Mouse (Mus musculus) limb, embryonic 12.5 days (tissue): ENCODE measurements at regions not wholly inside any gene's neighbourhood (a gene's known extent, or its start where the extent isn't known, plus 50 kb on each side); places are given as distances from the start of the nearest gene placed in this dataset.

Source experiments
- ATAC-seq: fragments of 200-750 bp; cut with Nextera tagmentation; 2 replicates; pipeline ENCODE4 v1.8.0; 2017; ENCODE audit warnings: low read depth, moderate TSS enrichment; ENCODE audit not compliant: insufficient number of reproducible peaks, insufficient read depth, low FRiP score, low TSS enrichment
- H3K27ac ChIP-seq: fragments of 300-500 bp; sonication (generic); 2 replicates; pipeline ENCODE4 v1.5.1; 2016; ENCODE audit warnings: mild to moderate bottlenecking, moderate library complexity
- H3K27me3 ChIP-seq: fragments of 300-500 bp; sonication (generic); 2 replicates; pipeline ENCODE4 v1.6.1; 2016; ENCODE audit warnings: mild to moderate bottlenecking, moderate library complexity
- H3K36me3 ChIP-seq: fragments of 300-500 bp; sonication (generic); 2 replicates; pipeline ENCODE4 v1.6.1; 2016; ENCODE audit warnings: mild to moderate bottlenecking, moderate library complexity
- H3K4me1 ChIP-seq: fragments of 300-500 bp; sonication (generic); replicated peaks from 2 replicates; pipeline ENCODE4 v1.6.1; 2016
- H3K4me2 ChIP-seq: fragments of 300-500 bp; sonication (generic); 2 replicates; pipeline ENCODE4 v1.6.1; 2016; ENCODE audit warnings: mild to moderate bottlenecking, moderate library complexity
- H3K4me3 ChIP-seq: fragments of 300-500 bp; sonication (generic); replicated peaks from 2 replicates; pipeline ENCODE4 v1.5.1; 2016; ENCODE audit warnings: mild to moderate bottlenecking
- H3K9ac ChIP-seq: fragments of 300-500 bp; sonication (generic); replicated peaks from 2 replicates; pipeline ENCODE4 v1.6.1; 2016; ENCODE audit warnings: mild to moderate bottlenecking, moderate library complexity
- H3K9me3 ChIP-seq: fragments of 300-500 bp; sonication (generic); 2 replicates; pipeline ENCODE4 v1.6.1; 2016; ENCODE audit warnings: mild to moderate bottlenecking, moderate library complexity
- WGBS: fragments of 180-500 bp; shearing (Covaris S2); methylation state at CpG from one replicate; pipeline ENCODE4 v1.1.7; 2016; 5-methylcytosine and 5-hydroxymethylcytosine counted together

DNA sequence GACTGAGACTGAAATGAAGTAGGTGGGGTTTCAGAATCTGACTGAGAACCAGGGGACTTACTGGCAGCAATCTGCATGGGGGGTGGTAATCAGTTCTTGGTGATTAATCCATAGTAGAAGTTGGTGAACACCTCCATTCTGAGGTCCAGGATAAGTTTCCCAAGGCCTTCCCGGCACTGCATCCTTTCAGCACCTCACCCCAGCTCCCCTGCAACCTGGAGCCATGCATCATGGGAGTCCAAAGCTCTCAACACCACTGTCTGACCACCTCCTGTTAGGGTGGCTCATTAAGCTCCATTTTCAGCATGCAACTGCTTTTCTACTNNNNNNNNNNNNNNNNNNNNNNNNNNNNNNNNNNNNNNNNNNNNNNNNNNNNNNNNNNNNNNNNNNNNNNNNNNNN, 157.0 kb downstream of the Cyp26b1 start:
- H3K9ac ChIP-seq = no peak overlapping the region
- no peak overlapping the region for H3K4me2 ChIP-seq
- no peak overlapping the region for H3K4me3 ChIP-seq
- ATAC-seq = no peak
- 92% methylated on average over 1 of the region's 1 CpGs for WGBS
- H3K27me3 ChIP-seq = peaks cover 3% of the 10 kb centered on the region; the same call in 1 of the 2 replicates
- peaks cover 12% of the 10 kb centered on the region for H3K4me1 ChIP-seq
- peaks cover 6% of the 10 kb centered on the region for H3K9me3 ChIP-seq
- H3K36me3 ChIP-seq = no peaks in the 10 kb centered on the region
- no peak overlapping the region for H3K27ac ChIP-seq

DNA sequence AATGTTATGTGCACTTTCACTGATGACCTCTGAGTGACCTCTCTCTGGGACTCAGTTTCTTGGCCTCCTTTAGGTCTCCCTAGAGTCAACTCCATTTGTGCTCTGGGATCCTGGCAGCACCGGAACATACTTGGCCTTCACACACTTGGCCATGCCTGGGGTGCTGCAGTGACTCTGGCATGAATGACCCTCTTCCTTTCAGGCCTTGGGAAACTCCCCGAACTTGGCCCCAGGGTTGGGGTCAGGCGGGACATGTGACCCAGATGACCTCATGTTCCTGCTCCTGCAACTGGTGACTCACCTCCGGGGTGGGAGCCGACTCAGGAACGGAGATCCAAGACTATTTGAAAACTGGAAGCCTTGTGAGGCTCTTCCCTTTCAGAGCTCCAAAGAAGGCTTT, 159.2 kb downstream of the Cyp26b1 start:
- H3K4me2 ChIP-seq = no peak overlapping the region

DNA sequence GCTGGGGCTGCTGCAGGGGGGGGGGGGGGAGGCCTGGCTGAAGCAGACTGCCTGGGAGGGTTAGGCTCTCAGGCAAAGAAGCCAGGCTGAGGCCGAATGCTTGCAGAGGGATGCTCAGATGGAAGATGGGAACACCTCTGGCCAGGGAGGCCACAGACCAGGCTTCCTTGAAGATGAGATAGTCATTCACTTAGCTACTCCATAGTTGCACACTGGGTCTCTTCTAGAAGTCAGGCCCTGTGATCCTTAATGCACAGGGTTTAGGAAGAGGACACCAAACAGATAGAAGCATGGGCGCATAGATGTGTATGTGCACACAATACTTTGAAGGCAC, 162.1 kb downstream of the Cyp26b1 start:
- Histone ChIP-seq H3K4me1 (peaks cover 45% of the 10 kb centered on the region), H3K4me3 (0 out of 2 replicates have a peak overlapping the region, but pooled peaks have one; percentile 9), H3K27me3 (peaks cover 6% of the 10 kb centered on the region; the same call in 1 of the 2 replicates), H3K9me3 (no peaks in the 10 kb centered on the region), H3K36me3 (no peaks in the 10 kb centered on the region), H3K9ac (peak overlapping the region; percentile 14; the same call in 1 of the 2 replicates), H3K4me2 (peak overlapping the region; percentile 35), H3K27ac (peak overlapping the region; percentile 81)
- WGBS = 54% methylated on average over 2 of the region's 2 CpGs
- no peak for ATAC-seq

More for the DNA sequence above, 159.2 kb downstream of the Cyp26b1 start:
- Histone ChIP-seq H3K36me3 (no peaks in the 10 kb centered on the region), H3K9me3 (no peaks in the 10 kb centered on the region), H3K4me3 (no peak overlapping the region), H3K27ac (no peak overlapping the region), H3K27me3 (peaks cover 9% of the 10 kb centered on the region; the same call in 1 of the 2 replicates), H3K4me1 (peaks cover 30% of the 10 kb centered on the region), H3K9ac (no peak overlapping the region)
- no peak for ATAC-seq
- 80% methylated on average over 6 of the region's 6 CpGs for WGBS

DNA sequence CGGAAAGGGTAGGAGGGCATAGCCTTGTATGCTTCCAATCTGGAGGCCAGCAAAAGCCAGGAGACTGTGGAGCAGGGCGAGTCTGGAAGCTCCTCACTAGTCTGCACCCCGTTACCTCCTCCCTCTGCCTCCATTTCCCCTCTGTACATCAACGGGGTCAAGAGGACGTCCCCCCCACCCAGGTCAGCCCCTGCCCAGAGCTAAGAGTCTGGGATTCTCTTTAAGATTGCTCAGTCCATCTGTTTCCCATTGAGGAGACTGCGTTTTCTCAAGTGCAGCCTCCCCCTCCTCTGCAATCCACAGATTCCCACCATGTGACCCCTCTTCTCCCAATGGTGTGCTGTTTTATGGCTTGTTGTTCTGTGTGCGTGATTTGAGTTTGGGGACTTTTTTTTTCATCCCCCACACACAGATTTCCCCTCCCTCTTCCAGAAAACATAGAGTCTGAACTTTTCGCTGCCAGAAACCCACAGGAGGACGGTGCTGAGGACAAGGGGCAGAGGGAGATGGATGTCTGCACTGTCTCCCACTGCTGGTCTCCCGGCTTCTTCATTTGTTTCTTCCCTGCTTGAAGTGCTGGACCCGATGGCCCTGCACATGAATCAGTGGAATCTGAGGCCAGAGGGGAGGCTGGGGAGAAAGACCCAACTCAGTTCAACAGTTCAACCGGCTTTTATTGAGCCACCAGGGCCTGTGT, 162.6 kb downstream of the Cyp26b1 start:
- H3K36me3 ChIP-seq = no peaks in the 10 kb centered on the region
- peak overlapping the region; percentile 81 for H3K27ac ChIP-seq
- H3K9me3 ChIP-seq = no peaks in the 10 kb centered on the region
- WGBS = 11% methylated on average over 12 of the region's 12 CpGs
- H3K4me1 ChIP-seq = peaks cover 48% of the 10 kb centered on the region
- peak overlapping the region; percentile 14; the same call in 1 of the 2 replicates for H3K9ac ChIP-seq
- peak overlapping the region; percentile 35 for H3K4me2 ChIP-seq
- peaks cover 6% of the 10 kb centered on the region; the same call in 1 of the 2 replicates for H3K27me3 ChIP-seq
- 0 out of 2 replicates have a peak overlapping the region, but pooled peaks have one; percentile 9 for H3K4me3 ChIP-seq
- peak; percentile 79 for ATAC-seq

DNA sequence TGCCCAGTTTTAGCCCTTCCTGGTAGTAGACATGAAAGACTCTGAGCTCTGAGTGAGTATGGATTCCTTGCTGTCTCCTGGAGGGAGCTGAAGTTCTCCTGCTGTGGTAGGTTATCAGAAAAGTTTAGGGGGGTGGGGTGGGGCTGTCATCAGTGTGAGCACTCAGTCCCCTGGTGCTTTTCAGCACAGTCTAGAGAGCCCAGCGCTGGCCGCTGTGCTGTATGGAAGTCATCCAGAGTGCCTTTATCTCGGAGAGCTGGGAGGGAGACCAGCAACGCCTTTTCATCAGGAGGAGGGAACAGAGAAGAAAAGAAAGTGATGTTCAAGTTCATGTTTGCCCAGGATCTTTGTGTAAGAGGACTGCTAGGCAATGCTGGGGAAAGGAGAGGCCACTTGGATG, 163.6 kb downstream of the Cyp26b1 start:
- peak overlapping the region; percentile 81; the same call in 1 of the 2 replicates for H3K27ac ChIP-seq
- no peaks in the 10 kb centered on the region for H3K9me3 ChIP-seq
- no peak overlapping the region for H3K4me3 ChIP-seq
- peaks cover 6% of the 10 kb centered on the region; the same call in 1 of the 2 replicates for H3K27me3 ChIP-seq
- WGBS = 68% methylated on average over 4 of the region's 4 CpGs
- no peaks in the 10 kb centered on the region for H3K36me3 ChIP-seq
- no peak for ATAC-seq
- H3K4me1 ChIP-seq = peaks cover 53% of the 10 kb centered on the region
- no peak overlapping the region for H3K4me2 ChIP-seq
- no peak overlapping the region for H3K9ac ChIP-seq

DNA sequence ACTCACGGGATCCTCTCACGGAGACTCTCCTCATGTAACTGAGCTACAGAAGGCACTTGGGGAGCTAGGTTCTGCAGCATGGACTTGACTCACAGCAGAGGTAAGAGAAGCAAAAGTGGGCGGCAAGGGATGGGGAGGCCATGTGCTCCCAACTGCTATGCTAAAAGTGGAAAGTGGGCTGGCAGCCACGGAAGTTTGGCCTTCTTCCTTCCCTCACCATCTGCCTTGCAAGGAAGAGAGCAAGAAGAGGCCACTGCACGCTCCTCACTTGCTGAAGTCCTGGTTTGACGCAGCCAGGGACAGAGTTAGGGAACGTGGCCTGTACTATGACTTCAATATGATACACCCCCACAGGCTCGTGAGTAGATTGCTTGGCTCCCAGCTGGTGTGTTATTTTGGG, 164.5 kb downstream of the Cyp26b1 start:
- Histone ChIP-seq H3K36me3 (no peaks in the 10 kb centered on the region), H3K27me3 (peaks cover 6% of the 10 kb centered on the region; the same call in 1 of the 2 replicates), H3K9ac (no peak overlapping the region), H3K4me3 (no peak overlapping the region), H3K27ac (no peak overlapping the region), H3K9me3 (no peaks in the 10 kb centered on the region), H3K4me1 (peaks cover 53% of the 10 kb centered on the region), H3K4me2 (no peak overlapping the region)
- ATAC-seq = no peak
- 85% methylated on average over 8 of the region's 8 CpGs for WGBS

DNA sequence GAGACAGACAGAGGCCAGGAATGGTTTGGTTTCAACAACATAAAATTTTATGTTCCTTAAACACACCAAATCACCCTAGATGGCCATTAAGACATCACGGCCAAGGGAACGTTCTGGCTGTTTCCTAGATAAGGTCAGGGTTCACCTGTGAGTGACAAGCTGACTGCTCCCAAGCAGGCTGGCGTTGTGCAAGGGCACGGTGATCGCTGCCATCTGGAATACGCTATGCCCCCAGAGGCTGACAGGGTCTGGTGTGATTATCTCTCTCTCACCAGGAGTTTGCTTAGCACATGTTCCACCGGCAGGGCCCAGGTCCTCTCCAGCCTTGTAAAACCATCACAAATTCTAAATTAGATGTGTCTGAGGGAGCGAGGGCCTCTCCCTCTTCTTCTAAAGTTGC, 167.0 kb downstream of the Cyp26b1 start:
- Histone ChIP-seq H3K9ac (no peak overlapping the region), H3K27me3 (peaks cover 6% of the 10 kb centered on the region; the same call in 1 of the 2 replicates), H3K4me1 (peaks cover 46% of the 10 kb centered on the region), H3K4me2 (no peak overlapping the region), H3K9me3 (no peaks in the 10 kb centered on the region), H3K36me3 (no peaks in the 10 kb centered on the region), H3K27ac (no peak overlapping the region), H3K4me3 (no peak overlapping the region)
- WGBS = 29% methylated on average over 8 of the region's 8 CpGs
- ATAC-seq = no peak

DNA sequence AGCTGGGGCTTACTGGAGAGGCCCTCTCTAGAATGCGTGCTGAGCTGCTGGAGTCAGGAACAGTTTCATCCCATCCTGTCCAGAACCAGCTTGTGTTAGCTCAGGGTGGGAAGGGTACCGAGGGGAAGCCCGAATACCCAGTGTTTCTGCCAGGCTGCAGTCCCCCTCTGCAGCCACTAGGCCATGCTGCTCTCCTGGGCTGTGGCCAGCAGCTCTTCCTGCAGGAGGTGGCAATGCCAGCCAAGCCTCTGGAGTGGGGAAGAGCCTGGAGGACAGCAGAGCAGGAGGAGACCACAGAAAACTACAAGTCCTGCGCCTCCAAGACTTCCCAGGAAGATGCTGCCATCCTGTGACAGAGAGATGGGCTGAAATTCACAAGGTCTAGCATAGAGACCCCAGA, 167.9 kb downstream of the Cyp26b1 start:
- ATAC-seq = no peak
- peaks cover 37% of the 10 kb centered on the region for H3K4me1 ChIP-seq
- H3K36me3 ChIP-seq = no peaks in the 10 kb centered on the region
- H3K27me3 ChIP-seq = peaks cover 6% of the 10 kb centered on the region; the same call in 1 of the 2 replicates
- no peak overlapping the region for H3K4me2 ChIP-seq
- H3K27ac ChIP-seq = no peak overlapping the region
- H3K9me3 ChIP-seq = no peaks in the 10 kb centered on the region
- no peak overlapping the region for H3K9ac ChIP-seq
- 40% methylated on average over 4 of the region's 4 CpGs for WGBS
- H3K4me3 ChIP-seq = no peak overlapping the region

DNA sequence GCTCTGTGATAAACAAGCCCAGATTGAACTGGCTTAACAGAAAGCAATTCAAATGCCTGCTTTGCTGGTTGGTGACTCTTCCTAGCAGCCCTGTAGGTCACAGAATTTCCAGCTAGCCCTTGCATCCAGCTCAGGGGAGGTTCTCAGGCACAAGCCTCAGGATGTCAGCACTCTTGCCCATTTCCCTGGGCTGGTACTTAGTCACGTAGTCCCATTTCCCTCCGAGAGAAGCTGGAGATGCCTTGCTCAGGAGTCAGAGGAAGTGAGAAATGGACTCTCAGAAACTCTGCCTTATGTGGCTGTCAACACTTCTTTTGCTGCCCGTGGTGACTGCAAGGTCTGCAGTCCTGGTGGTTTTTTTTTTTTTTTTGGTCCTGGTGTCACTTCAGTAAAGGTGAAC, 170.8 kb downstream of the Cyp26b1 start:
- peaks cover 3% of the 10 kb centered on the region; the same call in 1 of the 2 replicates for H3K27me3 ChIP-seq
- H3K27ac ChIP-seq = no peak overlapping the region
- whole genome bisulfite sequencing = 40% methylated on average over 3 of the region's 3 CpGs
- H3K9ac ChIP-seq = no peak overlapping the region
- no peak overlapping the region for H3K4me2 ChIP-seq
- no peaks in the 10 kb centered on the region for H3K9me3 ChIP-seq
- peaks cover 26% of the 10 kb centered on the region; the same call in 1 of the 2 replicates for H3K4me1 ChIP-seq
- no peak for ATAC-seq
- no peak overlapping the region for H3K4me3 ChIP-seq
- H3K36me3 ChIP-seq = no peaks in the 10 kb centered on the region

DNA sequence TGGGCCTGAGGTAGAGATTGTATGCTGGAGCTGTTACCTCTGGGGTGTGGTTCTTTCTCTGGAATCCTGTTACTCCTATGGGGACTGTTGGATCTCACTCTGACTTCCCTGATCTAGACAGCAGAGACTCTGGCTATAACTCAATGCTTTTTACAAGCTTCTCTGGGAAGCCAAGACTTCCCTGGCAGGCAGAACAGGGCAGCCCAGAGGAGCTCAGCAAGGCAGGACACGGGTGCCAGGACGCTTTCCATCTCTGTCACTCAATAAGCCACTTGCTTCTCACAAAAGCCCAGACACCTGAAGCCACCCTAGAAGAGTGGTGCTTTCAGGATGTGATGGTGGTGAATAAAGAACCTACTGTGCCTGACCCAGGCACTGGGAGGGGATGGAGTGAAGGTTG, 174.0 kb downstream of the Cyp26b1 start:
- Histone ChIP-seq H3K27ac (no peak overlapping the region), H3K36me3 (no peaks in the 10 kb centered on the region), H3K9ac (no peak overlapping the region), H3K4me2 (no peak overlapping the region), H3K27me3 (peaks cover 3% of the 10 kb centered on the region), H3K4me3 (no peak overlapping the region), H3K4me1 (peaks cover 17% of the 10 kb centered on the region), H3K9me3 (no peaks in the 10 kb centered on the region)
- WGBS = 68% methylated on average over 2 of the region's 2 CpGs
- no peak for ATAC-seq

DNA sequence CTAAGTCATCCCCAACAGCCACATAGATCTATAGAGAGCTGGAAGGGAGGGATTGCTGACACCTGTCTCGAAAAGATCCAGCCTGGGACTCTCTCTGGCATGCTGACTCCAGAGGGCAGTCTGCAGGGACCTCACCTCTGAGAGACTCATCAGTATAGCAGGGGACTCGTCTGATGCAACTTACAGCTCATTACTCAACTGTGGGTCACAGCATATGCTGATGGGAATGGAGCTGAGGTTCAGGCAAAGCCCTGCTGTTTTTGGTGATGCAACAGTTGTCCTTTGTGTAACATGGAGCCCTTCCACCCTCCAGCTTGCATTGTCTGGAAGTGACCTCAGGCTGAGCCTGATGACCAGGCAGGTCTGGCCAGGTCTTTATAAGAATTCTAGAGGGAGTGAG, 174.4 kb downstream of the Cyp26b1 start:
- Histone ChIP-seq H3K27me3 (peaks cover 3% of the 10 kb centered on the region), H3K9me3 (no peaks in the 10 kb centered on the region), H3K4me2 (no peak overlapping the region), H3K4me3 (no peak overlapping the region), H3K27ac (no peak overlapping the region), H3K4me1 (peaks cover 21% of the 10 kb centered on the region), H3K9ac (no peak overlapping the region), H3K36me3 (no peaks in the 10 kb centered on the region)
- 64% methylated on average over 2 of the region's 2 CpGs for WGBS
- no peak for ATAC-seq
